Mouse (Mus musculus) heart, adult 8-10 months (tissue): Measurements from ENCODE around the gene Nedd8. TPM values are rescaled to one million over a fixed set of nuclear protein-coding genes. Genes with fewer than 3 reads are reported as not detected.

Source experiments
- DNase-seq: peaks from one replicate; pipeline ENCODE4 v3.0.0; 2022; ENCODE audit warnings: low spot score
- total RNA-seq, 4 experiments: library from RNA; stranded (reverse); gene quantifications; 2 replicates each; pipeline ENCODE4 v1.2.4; 2022

Gene Nedd8
- total RNA-seq, 4 experiments from 2014 or later = 245 to 279 (median 255) TPM

GRCm38 (mm10) chr14:55660636-55661035 lies 11.3 kb downstream of the Nedd8 start:
- no peak for DNase-seq

GRCm38 (mm10) chr14:55659960-55660573 lies 11.9 kb downstream of the Nedd8 start, which contains the start of gene Mdp1:
Gene Mdp1 (minus strand): TSS chr14:55660508.
- peak; percentile 64 for DNase-seq

- no peak for DNase-seq
Measured at GRCm38 (mm10) chr14:55658011-55658410, 13.9 kb downstream of the Nedd8 start.

GRCm38 (mm10) chr14:55656935-55657334 lies 15.0 kb downstream of the Nedd8 start:
- no peak for DNase-seq

- DNase-seq = no peak
Measured at GRCm38 (mm10) chr14:55651528-55651927, 20.4 kb downstream of the Nedd8 start.

GRCm38 (mm10) chr14:55649884-55650283 lies 22.0 kb downstream of the Nedd8 start, which contains the start of gene Tssk4:
Gene Tssk4 (plus strand): TSS chr14:55650184.
- DNase-seq = no peak

GRCm38 (mm10) chr14:55644261-55644888 lies 27.5 kb downstream of the Nedd8 start:
- peak; percentile 41 for DNase-seq

- peak; percentile 86 for DNase-seq
Measured at GRCm38 (mm10) chr14:55643060-55643907, 28.6 kb downstream of the Nedd8 start, which contains the start of gene Tm9sf1. Gene Tm9sf1 (minus strand): TSS chr14:55643806.

GRCm38 (mm10) chr14:55642679-55643059 lies 29.3 kb downstream of the Nedd8 start:
- DNase-seq = no peak

GRCm38 (mm10) chr14:55641291-55641690 lies 30.6 kb downstream of the Nedd8 start:
- no peak for DNase-seq

- DNase-seq = no peak
Measured at GRCm38 (mm10) chr14:55640816-55641215, 31.1 kb downstream of the Nedd8 start.

- no peak for DNase-seq
Measured at GRCm38 (mm10) chr14:55637795-55638194, 34.1 kb downstream of the Nedd8 start, which contains the start of gene Gm49378. Gene Gm49378 (minus strand): TSS chr14:55637895.

GRCm38 (mm10) chr14:55635523-55636007 lies 36.4 kb downstream of the Nedd8 start, which contains the start of gene Ipo4:
Gene Ipo4 (minus strand): TSS chr14:55635957.
- peak; percentile 93 for DNase-seq

GRCm38 (mm10) chr14:55634874-55635522 lies 36.9 kb downstream of the Nedd8 start:
- DNase-seq = no peak

- peak; percentile 45 for DNase-seq
Measured at GRCm38 (mm10) chr14:55629312-55629711, 42.6 kb downstream of the Nedd8 start.

- DNase-seq = no peak
Measured at GRCm38 (mm10) chr14:55628077-55628827, 43.7 kb downstream of the Nedd8 start.

- DNase-seq = no peak
Measured at GRCm38 (mm10) chr14:55618486-55619195, 53.3 kb downstream of the Nedd8 start.

- no peak for DNase-seq
Measured at GRCm38 (mm10) chr14:55617822-55618221, 54.1 kb downstream of the Nedd8 start, which contains the start of gene Rec8. Gene Rec8 (plus strand): TSS chr14:55618037.

GRCm38 (mm10) chr14:55616844-55617243 lies 55.1 kb downstream of the Nedd8 start:
- DNase-seq = no peak

GRCm38 (mm10) chr14:55615876-55616275 lies 56.0 kb downstream of the Nedd8 start:
- DNase-seq = no peak
